Mouse (Mus musculus): ENCODE data around the gene Cldn10.

- TF ChIP-seq CTCF (conservative IDR thresholded peaks at IDR 0.05; ENCODE audit: insufficient read depth, insufficient read length, low read depth, low read length) = no peak
- no peak for TF ChIP-seq POLR2A (IDR thresholded peaks at IDR 0.05; ENCODE audit: low read depth, low read length)
Measured at GRCm38 (mm10) chr14:118792957-118793356, 5.2 kb downstream of the Cldn10 start.
